Mouse (Mus musculus) kidney, postnatal 36 days (tissue): ENCODE data around the gene Gm20388.

ENCODE experiments used
- DNase-seq, 2 experiments: peaks; one replicate each; pipeline ENCODE4 v3.0.0; 2021 to 2022; ENCODE audit warnings: mixed read lengths in 2 of 2

Gene Gm20388

GRCm38 (mm10) chr8:124368213-124368612, 4457.6 kb downstream of the Gm20388 start:
- peak; percentile 67 to 88 for DNase-seq

DNA sequence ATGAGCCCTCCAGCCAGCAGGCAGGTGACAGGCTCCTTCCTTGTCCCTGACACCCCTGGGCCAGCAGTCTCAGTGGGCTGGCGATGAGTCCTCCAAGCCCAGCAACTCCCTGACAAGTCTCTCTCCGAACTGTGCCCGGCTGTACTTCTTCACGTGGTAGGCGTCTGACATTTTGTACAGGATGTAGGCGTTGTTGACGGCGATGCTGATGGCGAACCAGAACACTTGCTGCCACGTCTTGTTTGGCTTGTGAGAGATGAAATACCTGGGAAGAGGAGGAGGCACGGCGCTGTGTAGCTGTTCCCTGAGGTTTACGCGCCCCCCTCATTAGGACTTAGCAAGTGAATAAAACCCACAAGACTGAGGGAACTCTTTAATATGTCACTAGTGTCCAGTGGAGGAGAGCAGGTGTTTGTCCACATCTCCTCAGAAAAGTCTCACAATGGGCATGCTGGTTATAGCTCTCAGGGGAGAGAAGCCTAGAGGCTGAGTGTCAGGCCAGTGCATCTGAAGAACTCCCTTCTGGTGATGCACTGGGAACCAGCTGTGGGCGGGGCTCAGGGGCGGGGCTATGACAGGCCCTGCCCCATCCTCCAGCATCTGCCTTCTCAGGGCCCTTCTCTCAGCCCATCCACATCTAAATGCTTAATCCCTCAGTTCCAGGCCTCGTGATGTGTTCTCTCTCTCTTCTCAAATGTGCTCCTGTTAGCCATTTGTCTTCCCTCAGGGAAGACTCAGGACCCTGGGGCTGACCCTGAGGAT, 4460.0 kb downstream of the Gm20388 start:
- no peak for DNase-seq

DNA sequence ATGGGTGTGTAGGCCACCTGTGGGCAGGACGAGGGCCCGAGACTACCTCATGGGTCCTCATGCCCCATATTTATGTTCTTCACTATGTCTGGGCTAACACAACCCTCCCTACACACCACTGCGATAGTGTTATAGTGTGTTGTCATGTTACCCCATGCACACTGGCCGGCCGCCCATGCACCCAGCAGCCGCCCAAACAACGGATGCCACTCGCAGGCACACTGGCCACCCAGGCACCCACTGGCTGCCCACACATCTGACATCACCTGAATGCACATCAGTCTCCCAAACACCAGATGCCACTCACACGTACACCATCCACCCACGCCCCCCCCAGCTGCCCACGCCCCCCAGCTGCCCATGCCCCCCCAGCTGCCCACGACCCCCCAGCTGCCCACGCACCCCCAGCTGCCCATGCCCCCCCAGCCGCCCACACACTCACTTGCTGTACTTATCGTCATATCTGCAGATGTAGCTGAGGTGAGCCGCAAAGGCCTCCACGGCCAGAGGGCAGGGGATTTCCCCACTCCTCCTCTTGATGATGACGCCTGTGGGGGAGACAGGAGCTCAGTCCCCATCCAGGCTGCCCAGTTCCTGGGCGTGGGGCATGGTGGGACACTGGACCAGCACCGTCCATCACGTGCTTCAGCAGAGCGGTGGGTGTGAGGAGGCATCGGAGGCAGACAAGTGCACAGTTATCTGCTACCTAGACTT, 4460.9 kb downstream of the Gm20388 start:
- no peak for DNase-seq

- DNase-seq, result no peak
Measured at GRCm38 (mm10) chr8:124373753-124374152, 4463.1 kb downstream of the Gm20388 start.

- DNase-seq, result no peak
Measured at GRCm38 (mm10) chr8:124375168-124375567, 4464.5 kb downstream of the Gm20388 start.

- DNase-seq, result peak in 1 of 2 experiments; percentile 42
Measured at GRCm38 (mm10) chr8:124375727-124376126, 4465.1 kb downstream of the Gm20388 start.

GRCm38 (mm10) chr8:124376406-124376805, 4465.8 kb downstream of the Gm20388 start:
- DNase-seq, result no peak

DNA sequence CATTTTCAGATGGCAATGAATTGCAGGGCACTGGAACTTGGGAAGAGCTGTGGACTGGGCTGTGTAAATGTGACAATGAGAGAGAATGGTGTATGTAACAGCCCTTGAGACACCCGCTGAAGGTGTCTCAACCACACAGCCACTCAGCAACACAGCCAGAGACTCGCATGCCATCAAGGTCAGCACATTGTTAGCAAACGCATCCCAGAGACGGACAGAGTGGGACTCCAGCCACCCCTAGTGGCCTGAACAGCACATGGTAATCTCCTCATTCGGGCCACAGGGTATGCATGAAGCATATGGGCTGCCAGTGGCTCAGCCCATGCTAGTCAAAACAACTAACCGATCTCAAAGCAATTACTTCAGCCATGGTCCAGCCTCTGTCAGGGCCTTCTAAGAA, 4468.6 kb downstream of the Gm20388 start:
- no peak for DNase-seq

DNA sequence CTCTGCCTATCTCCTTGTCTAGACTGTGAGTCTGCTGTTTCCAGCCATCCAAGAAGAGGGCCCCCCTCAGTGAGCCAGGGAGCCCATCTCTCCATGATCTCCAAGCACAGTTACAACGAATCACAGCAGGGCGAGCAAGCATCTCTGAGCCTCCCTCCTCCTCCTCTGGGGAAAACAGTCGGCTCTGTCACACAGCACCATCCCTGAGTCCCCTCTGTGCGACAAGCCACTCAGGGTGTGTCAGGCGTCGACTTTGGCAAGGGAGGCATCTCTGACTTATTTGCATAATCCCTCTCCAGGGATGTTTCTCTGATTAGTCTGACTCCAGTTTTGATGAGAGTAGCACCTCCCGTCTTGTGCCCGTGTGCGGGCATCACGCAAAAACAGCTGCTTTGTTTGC, 4471.6 kb downstream of the Gm20388 start:
- no peak for DNase-seq

- no peak for DNase-seq
Measured at GRCm38 (mm10) chr8:124384336-124384735, 4473.7 kb downstream of the Gm20388 start.

DNA sequence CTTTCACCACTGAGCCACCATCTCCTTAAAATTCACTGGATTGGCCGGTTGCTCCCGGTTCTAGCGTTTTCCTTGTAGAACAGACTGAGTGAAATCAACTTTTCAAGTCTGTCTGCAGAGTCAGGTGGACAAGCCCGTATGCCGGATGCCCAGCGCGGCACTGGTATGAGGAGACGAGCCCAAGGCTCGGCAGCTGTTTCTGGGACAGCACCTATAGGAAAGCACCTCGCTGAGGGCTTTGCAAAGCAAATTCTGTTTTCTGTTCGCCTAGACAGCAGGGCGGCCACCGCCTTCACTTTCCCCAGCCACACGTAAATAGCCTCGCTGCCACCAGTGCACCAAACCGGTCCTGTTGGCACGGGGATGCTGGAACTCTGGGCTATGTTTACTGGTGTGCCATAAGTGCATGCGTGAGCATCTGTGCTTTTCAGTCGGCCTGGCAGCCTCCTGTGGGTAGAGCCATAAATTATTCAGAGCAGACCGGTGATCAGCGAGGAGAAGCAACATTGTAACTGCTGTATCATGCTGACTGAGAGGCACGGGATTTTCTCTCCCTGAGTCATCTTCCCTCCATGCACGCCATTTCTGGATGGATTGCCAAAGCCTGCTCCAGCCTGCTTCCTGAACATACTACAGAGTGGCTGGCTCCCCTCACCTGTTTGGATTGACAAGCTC, 4475.7 kb downstream of the Gm20388 start:
- DNase-seq, result no peak

DNA sequence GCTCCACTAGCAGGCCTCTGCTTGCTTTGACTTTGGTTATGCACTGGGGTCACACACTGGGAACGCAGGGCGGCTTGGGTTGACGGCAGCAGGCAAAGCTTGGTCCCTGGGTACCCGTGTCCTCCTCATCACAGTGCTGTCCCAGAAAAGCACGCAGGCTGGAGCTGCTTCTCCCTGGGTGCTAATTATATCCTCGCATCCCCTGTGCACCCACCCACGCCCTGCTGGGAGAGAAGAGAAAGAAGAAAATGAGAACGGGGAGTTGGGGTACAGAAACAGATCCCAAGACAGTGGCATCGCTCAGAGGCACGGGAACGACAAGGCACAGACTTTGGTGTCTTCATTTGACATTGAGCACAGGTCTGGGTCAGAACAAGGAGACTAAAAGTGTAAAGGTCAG, 4478.9 kb downstream of the Gm20388 start:
- DNase-seq, result no peak

DNA sequence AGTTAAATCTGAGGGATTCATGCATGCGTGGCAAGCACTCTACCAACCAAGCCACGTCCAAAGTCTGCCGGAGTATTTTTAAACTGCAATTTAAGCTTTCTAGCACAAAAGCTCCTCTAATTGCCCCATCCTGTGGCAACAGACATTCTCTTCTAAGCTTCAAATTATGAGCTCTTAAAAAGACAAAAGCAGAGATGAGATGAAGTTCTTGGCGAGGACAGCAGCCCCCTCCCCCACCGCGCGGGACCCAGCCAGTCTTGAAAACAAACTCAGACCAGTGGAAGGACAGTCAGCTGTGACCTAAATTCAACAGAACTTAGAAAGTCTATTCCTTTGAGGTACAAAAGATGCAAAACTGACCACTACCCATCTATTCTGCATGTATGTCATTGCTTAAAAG, 4480.6 kb downstream of the Gm20388 start:
- DNase-seq, result no peak

GRCm38 (mm10) chr8:124392271-124393012, 4481.8 kb downstream of the Gm20388 start:
- DNase-seq, result no peak

DNA sequence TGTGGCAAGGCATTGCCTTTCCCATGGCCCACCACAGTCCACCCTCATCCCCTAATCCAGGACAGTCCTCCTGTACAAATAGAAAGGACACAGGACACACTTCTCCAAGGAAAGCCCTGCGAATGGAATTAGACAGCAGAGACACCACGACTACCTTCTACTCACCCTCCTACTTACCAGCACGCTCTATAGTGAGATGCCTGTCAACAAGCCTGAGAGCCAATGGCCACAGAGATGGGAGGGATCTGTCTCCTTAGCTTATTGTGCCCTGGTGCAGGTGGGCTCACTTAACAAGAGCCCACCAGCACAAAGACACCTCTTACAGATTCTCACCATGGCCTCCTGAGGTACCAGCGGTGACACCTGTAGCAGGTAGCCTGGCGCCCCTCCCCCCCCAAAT, 4482.4 kb downstream of the Gm20388 start:
- DNase-seq, result no peak

DNA sequence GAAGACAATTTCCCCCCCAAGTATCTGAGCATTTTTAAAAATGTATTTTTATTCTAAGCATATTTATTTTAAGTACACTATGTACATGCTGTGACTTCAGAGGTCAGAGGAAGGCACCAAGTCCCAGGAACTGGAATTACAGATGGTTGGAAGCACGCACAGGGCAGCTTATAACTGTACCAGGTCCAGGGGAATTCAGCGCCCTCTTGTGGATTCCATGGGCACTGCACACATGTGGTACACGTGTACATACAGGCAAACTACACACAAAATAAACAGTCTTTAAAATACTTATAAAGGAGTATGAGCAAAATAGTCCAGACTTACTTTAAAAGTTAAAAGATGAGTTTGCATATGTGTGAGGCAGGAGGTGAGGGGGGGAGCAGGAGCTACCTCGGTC, 4483.3 kb downstream of the Gm20388 start:
- peak in 1 of 2 experiments; percentile 12 for DNase-seq

DNA sequence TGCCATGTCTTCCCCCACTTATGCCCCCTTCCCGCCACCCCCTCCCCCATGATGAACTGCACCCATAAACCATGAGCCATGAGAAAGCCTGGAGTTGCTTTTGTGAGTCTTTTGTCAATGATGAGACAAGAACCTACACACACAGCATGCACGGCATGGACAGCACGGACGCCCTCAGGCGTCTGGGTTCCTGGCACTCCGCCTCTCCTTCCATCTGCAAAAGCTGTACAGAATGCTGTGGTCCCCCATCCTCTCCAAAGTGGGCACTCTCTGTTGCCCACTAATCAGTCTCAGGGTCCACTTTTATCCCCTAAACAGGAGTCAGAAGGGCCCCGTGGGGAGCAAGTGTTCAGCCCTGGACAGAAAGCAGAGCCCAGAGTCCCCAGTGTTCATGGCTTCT, 4484.3 kb downstream of the Gm20388 start:
- DNase-seq, result no peak
